Mouse (Mus musculus): ENCODE results near the gene Mrps36.
"Not testable (repeated sequence)": the region's sequence is repeated elsewhere in the genome, so short reads cannot be mapped to it uniquely, and the experiment has no call there.

Mrps36 gene

GRCm38 (mm10) chr13:100744036-100744744 is at the start of gene Mrps36:
Gene Mrps36 (minus strand): TSS chr13:100744659.
- peak; percentile 96 for DNase-seq

DNA sequence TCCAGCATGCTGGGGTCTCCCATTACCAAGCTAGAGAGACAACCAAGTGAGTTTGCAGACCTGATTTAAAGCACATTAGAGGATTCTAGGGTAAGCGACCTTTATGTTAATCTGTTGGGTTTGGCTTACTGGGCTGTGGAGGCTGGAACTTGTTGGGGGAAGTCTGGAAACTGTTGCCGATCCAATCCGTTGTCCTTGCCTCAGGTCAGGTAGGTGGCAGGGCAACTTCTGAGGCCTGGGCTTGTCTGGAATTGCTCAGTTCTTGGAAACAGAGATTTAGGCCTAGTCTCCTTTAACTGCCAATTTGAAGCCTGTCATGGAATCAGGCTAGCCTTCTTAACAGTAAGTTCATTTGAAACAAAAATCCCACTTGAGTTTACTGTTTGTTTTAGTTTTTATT is 44.6 kb upstream of the Mrps36 start:
- DNase-seq: no peak

DNA sequence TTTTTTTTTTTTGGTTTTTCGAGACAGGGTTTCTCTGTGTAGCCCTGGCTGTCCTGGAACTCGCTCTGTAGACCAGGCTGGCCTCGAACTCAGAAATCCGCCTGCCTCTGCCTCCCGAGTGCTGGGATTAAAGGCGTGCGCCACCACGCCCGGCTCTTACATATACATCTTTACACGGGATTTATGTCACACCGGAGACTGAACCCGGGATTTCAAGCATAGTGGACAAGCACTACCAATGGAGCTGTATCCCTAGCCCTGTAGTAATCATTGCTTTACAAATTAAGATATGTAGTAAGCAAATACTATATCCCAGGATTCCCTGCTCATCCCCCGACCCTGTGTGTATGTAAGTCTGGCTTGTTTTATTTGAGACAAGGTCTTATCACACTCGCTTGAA is 43.6 kb upstream of the Mrps36 start:
- not testable (repeated sequence) for DNase-seq

- no peak for DNase-seq
These were observed 43.0 kb upstream of the Mrps36 start for GRCm38 (mm10) chr13:100787316-100788010.

- DNase-seq: peak; percentile 93
These were observed 42.0 kb upstream of the Mrps36 start, which contains the start of gene Ccnb1 for GRCm38 (mm10) chr13:100786414-100786867. Gene Ccnb1 (minus strand): TSS chr13:100786570.

GRCm38 (mm10) chr13:100785806-100786413 is 41.5 kb upstream of the Mrps36 start:
- peak; percentile 21 for DNase-seq

- DNase-seq: no peak
These were observed 33.0 kb upstream of the Mrps36 start for GRCm38 (mm10) chr13:100777491-100777890.

DNA sequence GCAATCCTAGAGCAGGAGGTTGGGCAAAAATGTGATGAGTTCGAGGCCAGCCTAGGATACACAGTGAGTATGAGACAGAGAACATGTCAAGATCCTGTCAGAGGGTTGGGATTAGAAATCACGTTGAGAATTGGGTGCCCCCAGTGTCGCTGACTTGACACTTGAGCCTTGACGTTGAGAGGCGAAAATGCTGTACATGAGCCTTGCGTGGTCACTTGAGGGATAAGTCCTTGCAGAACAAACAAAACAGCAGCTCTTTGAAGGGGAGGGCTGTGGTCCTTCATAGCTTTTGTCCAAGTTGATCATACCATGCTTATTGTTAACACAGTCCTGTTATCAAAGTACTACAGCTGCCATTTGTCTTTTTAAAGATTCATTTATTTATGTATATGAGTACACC is 32.3 kb upstream of the Mrps36 start:
- no peak for DNase-seq

DNA sequence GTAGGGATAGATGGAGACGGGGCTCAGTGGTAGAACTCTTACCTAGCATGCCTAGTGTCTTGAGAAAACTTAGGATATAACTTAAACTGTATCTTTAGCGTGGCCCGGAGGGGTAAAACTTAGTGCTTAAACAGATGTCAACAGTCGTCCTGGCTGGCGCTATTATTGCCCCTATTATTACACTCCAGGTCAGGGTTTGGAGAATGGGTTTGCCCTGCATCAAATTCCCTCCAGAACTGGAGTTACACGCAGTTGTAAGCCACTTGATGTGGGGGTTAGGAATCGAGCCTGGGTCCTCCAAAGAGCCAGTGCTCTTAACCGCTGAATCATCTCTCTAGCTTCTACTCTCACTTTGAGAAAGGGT is 31.6 kb upstream of the Mrps36 start:
- no peak for DNase-seq

DNA sequence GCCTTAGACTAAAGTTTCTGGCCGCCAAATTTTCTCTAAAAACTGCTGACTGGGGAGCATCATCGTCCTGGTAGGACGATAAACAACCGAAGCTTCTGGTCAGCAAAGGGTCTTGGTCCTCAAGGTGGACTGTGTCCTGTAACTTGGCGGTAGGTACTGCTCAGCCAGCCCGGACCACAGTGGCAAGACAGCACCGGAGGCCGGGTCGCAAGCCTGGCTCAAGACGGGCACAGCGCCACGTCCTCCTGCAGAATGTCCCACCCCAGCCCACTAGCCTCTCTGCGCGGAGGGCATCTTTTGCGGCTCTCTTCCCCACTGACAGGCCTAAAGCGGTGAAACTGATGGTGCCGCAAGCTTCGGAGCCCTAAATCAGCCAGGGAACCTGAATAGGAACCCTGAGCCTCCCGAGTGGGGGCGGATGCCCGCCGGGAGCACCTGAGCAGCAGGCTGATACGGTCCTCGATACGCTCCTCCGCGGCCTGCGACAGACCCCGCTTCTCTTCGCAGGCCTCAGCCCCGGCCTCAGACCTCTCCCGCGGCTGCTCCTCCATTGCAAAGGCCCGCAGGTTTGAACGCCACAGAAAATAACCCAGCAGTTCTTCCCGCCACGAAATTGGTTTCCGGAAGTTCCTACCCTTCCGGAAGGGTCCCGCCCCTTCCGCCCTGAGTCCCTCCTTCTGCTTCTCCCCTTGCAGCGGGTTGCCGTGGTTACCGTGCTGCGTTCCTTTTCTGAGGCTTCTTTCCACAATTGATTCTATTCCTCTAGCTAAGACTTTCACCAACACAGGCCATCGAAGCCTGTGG is 31.0 kb upstream of the Mrps36 start, which contains the start of gene Cenph:
Gene Cenph, minus strand, starts transcription at position 648 of the 804 bp plus-strand sequence.
- DNase-seq: peak; percentile 87

DNA sequence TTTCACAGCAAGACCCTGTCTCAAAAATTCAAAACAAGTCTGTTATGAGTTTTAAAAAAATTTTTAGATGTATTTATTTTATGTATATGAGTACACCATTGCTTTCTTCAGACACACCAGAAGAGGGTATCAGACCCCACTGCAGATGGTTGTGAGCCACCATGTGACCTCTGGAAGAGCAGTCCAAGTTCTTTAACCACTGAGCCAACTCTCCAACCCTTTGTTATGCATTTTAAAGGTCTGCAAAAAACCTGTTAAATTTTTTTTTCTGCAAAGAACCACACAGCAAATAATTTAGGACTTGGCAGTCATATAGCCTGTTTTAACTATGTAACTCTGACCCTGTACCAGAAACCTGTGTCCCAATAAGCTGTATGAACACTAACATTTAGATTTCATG is 30.2 kb upstream of the Mrps36 start:
- DNase-seq: no peak

DNA sequence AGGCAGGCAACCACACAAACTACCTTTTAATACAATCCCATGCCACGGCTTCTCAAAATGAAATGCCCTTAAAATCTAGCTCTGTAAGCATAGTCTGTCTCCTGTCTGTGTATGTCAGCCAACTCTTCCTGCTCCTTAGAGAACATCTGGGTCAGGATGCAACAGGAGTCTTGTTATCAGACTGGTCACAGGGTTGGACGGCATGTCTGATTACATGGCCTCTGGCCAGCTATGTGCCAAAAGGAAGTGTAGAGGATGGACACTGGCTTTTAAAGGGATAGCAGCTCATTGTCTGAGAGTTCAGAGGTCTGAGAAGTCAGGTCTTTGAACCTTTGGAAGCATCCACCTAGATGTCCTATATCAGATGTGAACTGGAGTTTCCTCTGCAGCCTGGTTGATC is 10.9 kb upstream of the Mrps36 start:
- no peak for DNase-seq

DNA sequence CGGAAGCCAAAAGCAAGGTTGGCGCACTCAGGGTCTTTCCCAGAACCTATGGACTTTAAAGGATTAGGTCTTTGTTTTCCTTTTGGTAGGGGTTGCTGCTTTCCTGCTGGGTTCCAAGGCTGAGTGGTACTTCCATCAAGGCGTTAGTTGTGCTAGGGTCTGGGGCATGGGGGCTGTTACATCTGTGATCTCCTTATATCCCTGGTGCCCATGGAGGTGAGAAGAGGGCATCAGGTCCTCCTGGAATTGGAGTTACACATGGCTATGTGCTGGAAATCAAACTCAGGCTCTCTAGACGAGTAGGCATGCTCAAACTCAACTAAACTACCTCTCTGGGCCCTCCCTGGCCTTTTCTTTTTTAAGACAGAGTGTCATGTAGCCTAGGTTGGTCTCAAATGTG is 9.7 kb upstream of the Mrps36 start:
- DNase-seq: no peak

DNA sequence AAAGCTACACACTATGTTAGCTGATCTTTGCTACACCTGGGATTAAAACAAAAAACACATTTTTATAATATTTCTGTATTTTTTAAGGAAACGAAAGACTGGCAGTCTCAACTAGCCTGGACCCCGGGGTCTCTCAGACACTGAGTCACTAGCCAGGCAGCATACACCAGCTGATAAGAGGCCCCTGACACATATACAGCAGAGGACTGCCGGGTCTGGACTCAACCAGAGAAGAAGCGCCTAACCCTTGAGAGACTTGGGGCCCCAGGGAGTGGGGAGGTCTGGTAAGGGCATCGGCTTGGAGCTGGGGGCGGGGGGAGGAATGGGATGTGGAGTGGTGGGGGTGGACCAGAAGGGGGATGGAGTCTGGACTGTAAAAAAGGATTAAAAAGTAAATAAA is 8.6 kb upstream of the Mrps36 start:
- DNase-seq: no peak

- DNase-seq: no peak
These were observed 8.1 kb upstream of the Mrps36 start for GRCm38 (mm10) chr13:100752529-100752928.

DNA sequence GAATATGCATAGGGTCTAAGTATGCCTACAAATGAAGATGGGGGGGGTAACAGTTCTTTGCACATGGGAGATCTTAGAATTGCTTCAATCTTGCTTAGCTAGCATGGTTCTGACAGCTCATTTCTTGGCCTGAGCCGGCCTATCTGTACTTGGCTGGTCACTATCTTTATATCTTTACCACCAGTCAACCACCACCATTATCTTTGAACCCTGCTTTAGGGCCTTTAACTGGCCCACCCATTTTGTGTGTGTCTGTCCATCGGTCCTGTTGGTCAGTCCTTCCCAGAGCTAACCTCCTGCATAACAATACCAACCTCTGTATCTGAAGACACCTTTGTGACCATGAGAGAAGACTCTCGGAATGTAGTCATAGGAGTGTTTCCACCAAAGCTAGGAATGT is 6.9 kb upstream of the Mrps36 start:
- DNase-seq: no peak

- no peak for DNase-seq
These were observed 6.3 kb upstream of the Mrps36 start for GRCm38 (mm10) chr13:100750799-100751198.

DNA sequence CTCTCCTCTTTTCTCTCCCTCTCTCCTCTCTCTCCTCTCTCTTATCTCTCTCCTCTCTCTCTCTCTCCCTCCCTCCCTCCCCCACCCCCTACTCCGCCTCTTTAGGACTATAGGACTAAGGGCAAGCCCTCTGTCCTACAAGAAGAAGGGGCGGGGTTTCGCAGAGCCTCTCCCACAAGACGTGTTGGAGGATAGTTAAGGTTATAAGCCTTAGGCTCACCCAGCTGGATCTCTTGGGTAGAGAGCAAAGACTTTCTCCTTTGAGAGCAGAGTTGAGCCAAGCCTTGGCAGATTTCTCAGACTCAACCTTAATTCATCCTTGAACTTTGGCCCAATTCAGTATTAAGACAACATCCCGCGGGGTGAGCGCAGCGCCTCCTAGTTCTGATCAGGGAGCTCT is 4.2 kb upstream of the Mrps36 start:
- no peak for DNase-seq

DNA sequence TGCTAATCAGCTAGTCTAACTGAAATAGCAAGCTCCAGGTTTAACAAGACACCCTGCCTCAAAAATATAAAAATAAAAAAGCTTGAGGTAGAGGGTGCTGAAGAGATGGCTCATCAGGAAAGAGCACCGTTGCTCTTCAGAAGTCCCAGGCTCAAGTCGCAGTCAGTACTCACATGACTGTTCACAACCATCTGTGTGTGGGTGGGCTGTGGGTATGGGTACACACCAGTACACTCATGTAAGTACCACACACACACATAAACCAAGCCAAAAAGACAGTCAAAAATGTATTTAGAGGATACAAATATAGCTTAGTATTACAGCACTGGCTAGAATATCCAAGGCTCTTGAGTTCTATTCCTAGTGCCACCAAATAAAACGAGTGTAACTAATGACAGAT is 1.6 kb upstream of the Mrps36 start:
- DNase-seq: no peak

- no peak for DNase-seq
These were observed 968 bp downstream of the Mrps36 start for GRCm38 (mm10) chr13:100743346-100744035.

DNA sequence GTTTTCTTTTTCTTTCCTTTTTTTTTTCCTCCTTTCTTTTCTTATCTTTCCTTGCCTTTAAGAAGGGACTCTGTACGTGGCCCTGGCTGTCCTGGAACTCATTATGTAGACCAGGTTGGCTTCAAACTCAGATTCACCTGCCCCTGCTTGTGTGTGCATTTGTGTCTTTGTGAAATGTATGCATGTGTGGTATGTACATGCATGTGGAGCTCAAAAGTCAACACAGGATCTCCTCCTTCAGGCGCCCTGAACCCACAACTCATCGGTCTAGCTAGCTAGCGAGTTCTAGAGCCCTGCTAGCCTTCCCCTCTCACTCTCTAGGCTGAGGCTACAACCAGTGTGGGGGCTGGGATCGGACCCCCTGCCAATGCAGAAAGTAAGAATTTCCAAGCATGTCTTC is 1.6 kb downstream of the Mrps36 start:
- no peak for DNase-seq

DNA sequence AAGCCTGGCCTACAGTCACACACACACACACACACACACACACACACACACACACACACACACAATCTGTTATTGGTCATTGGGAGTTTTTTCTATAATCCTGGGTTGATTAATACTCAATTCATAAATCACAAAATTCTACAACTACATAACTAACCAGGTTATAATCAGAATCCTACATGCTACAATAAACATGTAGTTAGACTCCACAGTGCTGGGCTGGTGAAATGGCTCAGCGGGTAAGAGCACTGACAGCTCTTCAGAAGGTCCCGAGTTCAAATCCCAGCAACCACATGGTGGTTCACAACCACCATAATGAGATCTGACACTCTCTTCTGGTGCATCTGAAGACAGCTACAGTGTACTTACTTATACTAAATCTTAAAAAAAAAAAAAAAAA is 11.7 kb downstream of the Mrps36 start:
- no peak for DNase-seq

Measured in thymus, postnatal 14 days (tissue).